Mouse (Mus musculus): ENCODE results near the gene Nmt1. TPM values are rescaled to one million over a fixed set of nuclear protein-coding genes. Genes with fewer than 3 reads are reported as not detected.
A peak's percentile ranks its signal among the peaks of the same experiment; 100 is the strongest.

The Nmt1 gene
- polyA plus RNA-seq, 1 experiment from 2014 or later, result 32.1 TPM

GRCm38 (mm10) chr11:103000111-103000510 is 27.9 kb upstream of the Nmt1 start:
- no peak for ATAC-seq (ENCODE audit: low read depth)
- 81% methylated on average over 16 of the region's 16 CpGs for WGBS (ENCODE audit: insufficient replicate concordance)
- Histone ChIP-seq H3K27ac (ENCODE audit: low read length) (no peak overlapping the region), H3K4me3 (ENCODE audit: low read depth, low read length) (no peak overlapping the region), H3K9me3 (replicated peaks; ENCODE audit: control insufficient read depth, low read length) (no peaks in the 10 kb centered on the region), H3K4me1 (ENCODE audit: control insufficient read depth, low read depth, low read length) (peaks cover 16% of the 10 kb centered on the region), H3K9ac (ENCODE audit: low read depth, low read length) (no peak overlapping the region), H3K4me2 (ENCODE audit: low read depth, low read length) (no peak overlapping the region), H3K36me3 (ENCODE audit: control insufficient read depth, insufficient read depth) (peaks cover 2% of the 10 kb centered on the region), H3K27me3 (ENCODE audit: control insufficient read depth, insufficient read depth, low read depth, low read length) (no peaks in the 10 kb centered on the region)

DNA sequence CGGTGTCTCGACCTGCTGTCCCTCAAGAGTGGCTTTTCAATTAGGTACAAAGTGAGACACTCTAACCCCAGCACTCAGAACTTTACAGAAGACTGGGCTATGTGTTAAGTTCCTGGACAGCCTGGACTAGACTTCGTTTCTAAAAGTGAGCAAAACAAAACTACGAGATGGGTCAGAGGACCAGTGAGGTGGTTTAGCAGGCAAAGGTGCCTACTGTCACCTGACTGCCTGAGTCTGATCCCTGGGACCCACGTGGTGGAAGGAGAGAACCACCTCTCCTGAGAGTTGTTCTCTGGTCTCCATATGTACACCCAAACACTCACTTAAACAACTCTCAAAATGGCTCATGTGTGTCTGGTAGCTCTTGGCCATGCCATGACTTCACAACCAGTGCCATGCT is 26.9 kb upstream of the Nmt1 start:
- Histone ChIP-seq H3K4me2 (ENCODE audit: low read depth, low read length) (no peak overlapping the region), H3K9ac (ENCODE audit: low read depth, low read length) (no peak overlapping the region), H3K9me3 (replicated peaks; ENCODE audit: control insufficient read depth, low read length) (no peaks in the 10 kb centered on the region), H3K27me3 (ENCODE audit: control insufficient read depth, insufficient read depth, low read depth, low read length) (no peaks in the 10 kb centered on the region), H3K4me3 (ENCODE audit: low read depth, low read length) (no peak overlapping the region), H3K4me1 (ENCODE audit: control insufficient read depth, low read depth, low read length) (peaks cover 17% of the 10 kb centered on the region), H3K27ac (ENCODE audit: low read length) (no peak overlapping the region), H3K36me3 (ENCODE audit: control insufficient read depth, insufficient read depth) (peaks cover 2% of the 10 kb centered on the region)
- no peak for ATAC-seq (ENCODE audit: low read depth)
- WGBS (ENCODE audit: insufficient replicate concordance), result 58% methylated on average over 5 of the region's 5 CpGs

- Histone ChIP-seq H3K27me3 (ENCODE audit: control insufficient read depth, insufficient read depth, low read depth, low read length) (no peaks in the 10 kb centered on the region), H3K4me2 (ENCODE audit: low read depth, low read length) (no peak overlapping the region), H3K9ac (ENCODE audit: low read depth, low read length) (no peak overlapping the region), H3K4me1 (ENCODE audit: control insufficient read depth, low read depth, low read length) (peaks cover 16% of the 10 kb centered on the region), H3K4me3 (ENCODE audit: low read depth, low read length) (no peak overlapping the region), H3K36me3 (ENCODE audit: control insufficient read depth, insufficient read depth) (no peaks in the 10 kb centered on the region), H3K9me3 (replicated peaks; ENCODE audit: control insufficient read depth, low read length) (no peaks in the 10 kb centered on the region), H3K27ac (ENCODE audit: low read length) (no peak overlapping the region)
- no peak for ATAC-seq (ENCODE audit: low read depth)
- WGBS (ENCODE audit: insufficient replicate concordance), result 61% methylated on average over 5 of the region's 5 CpGs
Measured at GRCm38 (mm10) chr11:103003210-103003609, 24.8 kb upstream of the Nmt1 start.

- H3K36me3 ChIP-seq (ENCODE audit: control insufficient read depth, insufficient read depth), result no peaks in the 10 kb centered on the region
Measured at GRCm38 (mm10) chr11:103004852-103005251, 23.1 kb upstream of the Nmt1 start.

GRCm38 (mm10) chr11:103005254-103005981 is 22.6 kb upstream of the Nmt1 start:
- Histone ChIP-seq H3K4me1 (ENCODE audit: control insufficient read depth, low read depth, low read length) (peaks cover 8% of the 10 kb centered on the region), H3K27me3 (ENCODE audit: control insufficient read depth, insufficient read depth, low read depth, low read length) (no peaks in the 10 kb centered on the region), H3K4me2 (ENCODE audit: low read depth, low read length) (no peak overlapping the region), H3K9ac (ENCODE audit: low read depth, low read length) (no peak overlapping the region), H3K27ac (ENCODE audit: low read length) (no peak overlapping the region), H3K9me3 (replicated peaks; ENCODE audit: control insufficient read depth, low read length) (no peaks in the 10 kb centered on the region), H3K4me3 (ENCODE audit: low read depth, low read length) (no peak overlapping the region), H3K36me3 (ENCODE audit: control insufficient read depth, insufficient read depth) (no peaks in the 10 kb centered on the region)
- ATAC-seq (ENCODE audit: low read depth), result no peak
- 64% methylated on average over 11 of the region's 11 CpGs for WGBS (ENCODE audit: insufficient replicate concordance)

More at GRCm38 (mm10) chr11:103004852-103005251, 23.1 kb upstream of the Nmt1 start:
- Histone ChIP-seq H3K4me2 (ENCODE audit: low read depth, low read length) (no peak overlapping the region), H3K9me3 (replicated peaks; ENCODE audit: control insufficient read depth, low read length) (no peaks in the 10 kb centered on the region), H3K9ac (ENCODE audit: low read depth, low read length) (no peak overlapping the region), H3K27me3 (ENCODE audit: control insufficient read depth, insufficient read depth, low read depth, low read length) (no peaks in the 10 kb centered on the region), H3K4me3 (ENCODE audit: low read depth, low read length) (no peak overlapping the region), H3K4me1 (ENCODE audit: control insufficient read depth, low read depth, low read length) (peaks cover 8% of the 10 kb centered on the region), H3K27ac (ENCODE audit: low read length) (no peak overlapping the region)
- WGBS (ENCODE audit: insufficient replicate concordance), result 32% methylated on average over 1 of the region's 1 CpGs
- no peak for ATAC-seq (ENCODE audit: low read depth)

DNA sequence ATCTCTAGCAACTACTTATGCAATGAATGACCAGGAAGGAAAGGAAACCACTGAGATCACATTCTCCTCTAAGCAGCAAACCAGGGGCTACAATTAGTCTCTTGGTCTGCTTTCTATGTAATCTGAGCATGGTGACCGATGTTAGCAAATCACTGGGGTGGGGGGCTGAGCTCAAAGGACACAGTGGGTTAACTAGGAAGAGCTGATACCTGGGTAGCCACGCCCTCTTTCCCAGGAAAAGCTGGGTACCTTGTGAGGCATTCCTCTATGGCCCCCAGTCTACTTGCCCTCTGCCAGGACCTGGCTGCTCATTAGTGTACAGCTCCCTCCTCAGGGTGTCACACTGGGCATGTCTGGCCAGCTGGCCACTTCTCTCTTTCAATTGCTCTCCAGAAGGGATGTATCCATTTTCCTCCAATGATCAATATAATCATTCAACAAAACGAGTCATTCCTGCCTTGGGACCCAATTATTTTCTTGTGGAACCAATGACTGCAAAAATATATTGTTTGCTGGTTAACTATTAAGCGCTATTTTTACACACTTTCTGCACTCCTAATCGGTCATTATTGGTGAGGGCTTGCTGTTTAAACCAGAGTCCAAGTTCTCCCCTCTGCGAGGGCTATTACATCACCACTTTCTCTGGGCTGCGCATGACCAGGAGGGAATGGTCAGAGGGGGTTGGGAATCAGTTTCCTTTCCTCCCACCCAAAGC is 21.5 kb upstream of the Nmt1 start:
- WGBS (ENCODE audit: insufficient replicate concordance), result 59% methylated on average over 7 of the region's 7 CpGs
- Histone ChIP-seq H3K27me3 (ENCODE audit: control insufficient read depth, insufficient read depth, low read depth, low read length) (no peaks in the 10 kb centered on the region), H3K4me2 (ENCODE audit: low read depth, low read length) (0 out of 2 replicates have a peak overlapping the region, but pooled peaks have one; percentile 7), H3K4me3 (ENCODE audit: low read depth, low read length) (no peak overlapping the region), H3K27ac (ENCODE audit: low read length) (peak overlapping the region; percentile 43), H3K9me3 (replicated peaks; ENCODE audit: control insufficient read depth, low read length) (no peaks in the 10 kb centered on the region), H3K36me3 (ENCODE audit: control insufficient read depth, insufficient read depth) (no peaks in the 10 kb centered on the region), H3K4me1 (ENCODE audit: control insufficient read depth, low read depth, low read length) (peaks cover 8% of the 10 kb centered on the region), H3K9ac (ENCODE audit: low read depth, low read length) (no peak overlapping the region)
- peak; percentile 69 for ATAC-seq (ENCODE audit: low read depth)

- Histone ChIP-seq H3K4me2 (ENCODE audit: low read depth, low read length) (no peak overlapping the region), H3K4me1 (ENCODE audit: control insufficient read depth, low read depth, low read length) (peaks cover 8% of the 10 kb centered on the region), H3K36me3 (ENCODE audit: control insufficient read depth, insufficient read depth) (no peaks in the 10 kb centered on the region), H3K27ac (ENCODE audit: low read length) (peak overlapping the region; percentile 43), H3K27me3 (ENCODE audit: control insufficient read depth, insufficient read depth, low read depth, low read length) (no peaks in the 10 kb centered on the region), H3K9ac (ENCODE audit: low read depth, low read length) (no peak overlapping the region), H3K4me3 (ENCODE audit: low read depth, low read length) (no peak overlapping the region), H3K9me3 (replicated peaks; ENCODE audit: control insufficient read depth, low read length) (no peaks in the 10 kb centered on the region)
- WGBS (ENCODE audit: insufficient replicate concordance), result 28% methylated on average over 6 of the region's 6 CpGs
- no peak for ATAC-seq (ENCODE audit: low read depth)
Measured at GRCm38 (mm10) chr11:103007001-103007340, 21.0 kb upstream of the Nmt1 start.

DNA sequence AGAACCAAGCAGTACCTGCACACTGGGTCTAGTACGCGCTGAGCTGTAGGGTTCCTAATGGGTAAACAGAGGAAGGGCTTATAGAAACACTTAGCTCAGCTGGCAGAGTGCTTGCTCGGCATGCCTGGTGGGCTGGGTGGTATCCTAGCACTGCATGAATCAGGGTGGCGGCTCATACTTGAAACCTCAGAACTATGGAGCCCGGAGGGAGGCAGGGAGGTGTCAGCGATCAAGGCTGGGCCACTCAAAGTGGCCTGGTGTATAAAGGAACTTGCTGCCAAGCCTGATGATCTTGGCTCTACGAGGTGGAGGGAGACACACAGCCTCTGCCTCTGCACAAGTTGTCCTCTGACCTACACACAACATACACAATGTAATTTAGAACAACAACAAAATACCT is 19.4 kb upstream of the Nmt1 start:
- Histone ChIP-seq H3K9me3 (replicated peaks; ENCODE audit: control insufficient read depth, low read length) (no peaks in the 10 kb centered on the region), H3K4me1 (ENCODE audit: control insufficient read depth, low read depth, low read length) (peaks cover 8% of the 10 kb centered on the region), H3K9ac (ENCODE audit: low read depth, low read length) (no peak overlapping the region), H3K27me3 (ENCODE audit: control insufficient read depth, insufficient read depth, low read depth, low read length) (no peaks in the 10 kb centered on the region), H3K27ac (ENCODE audit: low read length) (no peak overlapping the region), H3K36me3 (ENCODE audit: control insufficient read depth, insufficient read depth) (no peaks in the 10 kb centered on the region), H3K4me2 (ENCODE audit: low read depth, low read length) (no peak overlapping the region), H3K4me3 (ENCODE audit: low read depth, low read length) (no peak overlapping the region)
- no peak for ATAC-seq (ENCODE audit: low read depth)
- WGBS (ENCODE audit: insufficient replicate concordance), result 71% methylated on average over 7 of the region's 7 CpGs

DNA sequence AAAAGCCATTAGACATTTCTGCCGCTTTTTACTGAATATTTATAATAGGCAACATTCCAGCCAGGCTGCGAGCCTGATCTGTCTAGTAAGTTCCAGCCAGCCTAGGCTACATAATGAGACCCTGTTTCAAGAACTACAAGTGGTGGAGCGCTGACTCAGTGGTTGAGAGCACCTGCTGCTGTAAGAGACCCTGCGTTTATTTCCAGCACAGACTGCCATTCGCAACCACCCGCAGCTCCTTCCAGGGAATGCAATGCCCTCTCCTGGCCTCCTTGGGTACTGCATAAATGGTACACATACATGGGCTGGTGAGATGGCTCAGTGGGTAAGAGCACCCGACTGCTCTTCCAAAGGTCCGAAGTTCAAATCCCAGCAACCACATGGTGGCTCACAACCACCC is 18.8 kb upstream of the Nmt1 start:
- Histone ChIP-seq H3K9ac (ENCODE audit: low read depth, low read length) (no peak overlapping the region), H3K9me3 (replicated peaks; ENCODE audit: control insufficient read depth, low read length) (no peaks in the 10 kb centered on the region), H3K4me3 (ENCODE audit: low read depth, low read length) (no peak overlapping the region), H3K4me2 (ENCODE audit: low read depth, low read length) (no peak overlapping the region), H3K27ac (ENCODE audit: low read length) (no peak overlapping the region), H3K4me1 (ENCODE audit: control insufficient read depth, low read depth, low read length) (peaks cover 8% of the 10 kb centered on the region), H3K27me3 (ENCODE audit: control insufficient read depth, insufficient read depth, low read depth, low read length) (no peaks in the 10 kb centered on the region), H3K36me3 (ENCODE audit: control insufficient read depth, insufficient read depth) (no peaks in the 10 kb centered on the region)
- WGBS (ENCODE audit: insufficient replicate concordance), result 86% methylated on average over 8 of the region's 8 CpGs
- ATAC-seq (ENCODE audit: low read depth), result no peak
